Comparison of ENCODE assay signal across 8 mouse cellular contexts in the genomic region with DNA sequence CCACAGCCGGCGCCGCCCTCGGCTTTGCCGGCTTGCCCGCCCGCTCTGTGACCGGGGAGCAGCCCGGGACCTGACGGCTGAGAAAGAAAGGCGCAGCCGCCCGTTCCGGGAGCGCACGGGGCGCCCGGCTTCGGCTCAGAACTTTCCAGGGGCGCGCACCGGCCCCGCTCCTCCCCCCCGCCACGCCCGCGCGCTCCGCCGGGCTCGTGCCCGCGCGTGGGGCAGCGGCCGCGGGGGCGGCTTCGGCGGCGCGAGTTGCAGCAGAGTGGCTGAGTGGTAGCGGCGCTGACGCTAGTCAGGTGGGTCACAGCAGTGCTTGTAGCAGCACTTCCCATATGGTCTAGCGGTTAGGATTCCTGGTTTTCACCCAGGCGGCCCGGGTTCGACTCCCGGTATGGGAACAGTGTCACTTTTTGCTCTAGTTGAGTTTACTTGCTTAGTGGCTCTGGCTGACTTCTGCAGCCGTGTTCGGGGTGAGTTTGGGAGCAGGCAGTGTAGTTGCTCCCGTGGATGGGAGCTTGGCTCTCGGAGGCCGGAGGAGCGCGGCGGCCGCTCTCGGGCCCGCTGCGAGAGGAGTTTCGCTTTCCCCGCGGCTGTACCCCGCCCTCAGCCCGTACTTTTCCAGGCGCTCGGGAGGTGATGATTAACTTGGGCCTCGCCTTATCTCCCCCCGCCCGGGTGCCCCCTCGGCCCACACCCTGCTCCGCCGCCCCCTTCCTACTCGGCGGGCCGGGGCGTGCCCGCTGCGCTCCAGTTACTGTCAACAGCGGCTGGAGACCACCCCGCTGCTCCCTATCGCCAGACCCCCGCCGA. TPM values are rescaled to one million over a fixed set of nuclear protein-coding genes. Genes with fewer than 3 reads are reported as not detected.
DNase-seq lines count a peak whose midpoint lies in the region; ATAC-seq lines count a peak whose summit lies in the region.

TSS of gene Wbp4 (minus strand) at position 182 of the 813 bp plus-strand sequence.

- no peaks in the 10 kb centered on the region for H3K27me3 ChIP-seq in embryonic facial prominence, embryonic 11.5 days (ENCODE audit: control insufficient read depth, insufficient read depth, low read length)
- H3K27me3 ChIP-seq in limb, embryonic 10.5 days (ENCODE audit: low read depth, poor library complexity, severe bottlenecking): 0 out of 2 replicates have a peak, but pooled peaks cover 3% of the 10 kb centered on the region
- H3K27me3 ChIP-seq in midbrain, embryonic 12.5 days: peaks cover 10% of the 10 kb centered on the region

- peaks cover 2% of the 10 kb centered on the region; the same call in 1 of the 2 replicates for H3K4me1 ChIP-seq in embryonic facial prominence, embryonic 11.5 days (ENCODE audit: control insufficient read depth, insufficient read depth, low read length)
- H3K4me1 ChIP-seq in limb, embryonic 10.5 days: peaks cover 40% of the 10 kb centered on the region
- peaks cover 27% of the 10 kb centered on the region for H3K4me1 ChIP-seq in midbrain, embryonic 12.5 days

- ATAC-seq in embryonic facial prominence, embryonic 11.5 days (replicated peaks; ENCODE audit: insufficient number of reproducible peaks, low FRiP score, low TSS enrichment, low read depth): peak; percentile 93
- ATAC-seq in midbrain, embryonic 12.5 days (ENCODE audit: low FRiP score, low read depth): peak; percentile 92

- under 1% methylated on average over 80 of the region's 86 CpGs for WGBS in embryonic facial prominence, embryonic 11.5 days
- WGBS in limb, embryonic 10.5 days: under 1% methylated on average over 86 of the region's 86 CpGs
- under 1% methylated on average over 86 of the region's 86 CpGs for WGBS in midbrain, embryonic 12.5 days

- H3K9me3 ChIP-seq in embryonic facial prominence, embryonic 11.5 days (replicated peaks; ENCODE audit: control insufficient read depth, low read length): no peaks in the 10 kb centered on the region
- H3K9me3 ChIP-seq in limb, embryonic 10.5 days (replicated peaks): no peaks in the 10 kb centered on the region
- no peaks in the 10 kb centered on the region for H3K9me3 ChIP-seq in midbrain, embryonic 12.5 days

- H3K4me3 ChIP-seq in embryonic facial prominence, embryonic 11.5 days (ENCODE audit: low read depth, low read length): peak within 1 kb of the TSS; percentile 87
- H3K4me3 ChIP-seq in limb, embryonic 10.5 days: peak within 1 kb of the TSS; percentile 95
- H3K4me3 ChIP-seq in midbrain, embryonic 12.5 days: peak within 1 kb of the TSS; percentile 93

- DNase-seq in 3134 (ENCODE audit: extremely low read depth, insufficient read length, low spot score): peak; percentile 90
- DNase-seq in adrenal gland, postnatal 25 days: peak; percentile 92
- peak; percentile 93 for DNase-seq in embryonic facial prominence, embryonic 11.5 days (ENCODE audit: low spot score)
- DNase-seq in heart, adult 11 months: peak; percentile 99
- DNase-seq in kidney, adult 11 months: peak; percentile 89
- DNase-seq in limb, embryonic 10.5 days (ENCODE audit: low spot score): peak; percentile 98
- peak; percentile 93 for DNase-seq in skeletal muscle tissue, adult 2 months (ENCODE audit: low read depth, low spot score)

- H3K9ac ChIP-seq in embryonic facial prominence, embryonic 11.5 days (replicated peaks; ENCODE audit: low read length): peak within 1 kb of the TSS; percentile 96
- peak within 1 kb of the TSS; percentile 97 for H3K9ac ChIP-seq in midbrain, embryonic 12.5 days (replicated peaks)

- H3K4me2 ChIP-seq in embryonic facial prominence, embryonic 11.5 days (ENCODE audit: low read depth, low read length): peak within 1 kb of the TSS; percentile 48
- peak within 1 kb of the TSS; percentile 67 for H3K4me2 ChIP-seq in midbrain, embryonic 12.5 days (replicated peaks)

- no peaks in the 10 kb centered on the region for H3K36me3 ChIP-seq in embryonic facial prominence, embryonic 11.5 days (replicated peaks; ENCODE audit: control insufficient read depth, insufficient read depth, low read depth, low read length)
- peaks cover 27% of the 10 kb centered on the region for H3K36me3 ChIP-seq in limb, embryonic 10.5 days
- H3K36me3 ChIP-seq in midbrain, embryonic 12.5 days: peaks cover 15% of the 10 kb centered on the region

- peak within 1 kb of the TSS; percentile 99 for H3K27ac ChIP-seq in embryonic facial prominence, embryonic 11.5 days (replicated peaks; ENCODE audit: low read depth, low read length)
- peak within 1 kb of the TSS; percentile 99 for H3K27ac ChIP-seq in limb, embryonic 10.5 days
- peak within 1 kb of the TSS; percentile 100 for H3K27ac ChIP-seq in midbrain, embryonic 12.5 days (replicated peaks)

RNA-seq across cellular contexts. Expression of gene Wbp4, which starts in this region (rescaled TPM):
- 39.5 and 45.8 TPM in 2 replicates for total RNA-seq in adrenal gland, postnatal 25 days (2021)
- 62.6 and 69.4 TPM in 2 replicates for polyA plus RNA-seq in embryonic facial prominence, embryonic 11.5 days (2014; fragmentation: Nextera tagmentation; extraction: Ambion mirVana)
- polyA plus RNA-seq in limb, embryonic 10.5 days (2016; fragmentation: Nextera tagmentation; extraction: Ambion mirVana): 39.2 and 41.0 TPM in 2 replicates
- polyA plus RNA-seq in midbrain, embryonic 12.5 days (2016; fragmentation: Nextera tagmentation; extraction: Ambion mirVana): 49.7 and 55.1 TPM in 2 replicates

Comparison
In these comparisons a context has a peak if more than half of its experiments do, and no peak if none do; other contexts are left out.
1. Peak in every context shown above with its lines: DNase-seq, ATAC-seq, H3K4me3 ChIP-seq and H3K27ac ChIP-seq.